Mouse (Mus musculus): ENCODE measurements at regions not wholly inside any gene's neighbourhood (a gene's known extent, or its start where the extent isn't known, plus 50 kb on each side); places are given as distances from the start of the nearest gene placed in this dataset.
"Not testable (repeated sequence)": the region's sequence is repeated elsewhere in the genome, so short reads cannot be mapped to it uniquely, and the experiment has no call there.

- no peak overlapping the region for H3K27ac ChIP-seq (ENCODE audit: low read depth, low read length)
- no peak overlapping the region for H3K4me3 ChIP-seq (ENCODE audit: low read depth, low read length)
- H3K9me3 ChIP-seq (replicated peaks; ENCODE audit: control insufficient read depth, low read length), result no peaks in the 10 kb centered on the region
- no peaks in the 10 kb centered on the region for H3K4me1 ChIP-seq (ENCODE audit: control insufficient read depth, insufficient read depth, low read length)
- no peak overlapping the region for H3K4me2 ChIP-seq
- H3K27me3 ChIP-seq (ENCODE audit: control insufficient read depth, insufficient read depth, low read length), result no peaks in the 10 kb centered on the region
- no peaks in the 10 kb centered on the region for H3K36me3 ChIP-seq (ENCODE audit: control insufficient read depth, insufficient read depth, low read length)
- 45% methylated on average over 7 of the region's 7 CpGs for WGBS (ENCODE audit: insufficient replicate concordance)
- no peak for ATAC-seq (replicated peaks; ENCODE audit: insufficient number of reproducible peaks, low FRiP score, low TSS enrichment)
- no peak overlapping the region for H3K9ac ChIP-seq (ENCODE audit: low read depth, low read length)
Measured at GRCm38 (mm10) chr17:4541020-4541743, 452.9 kb upstream of the Arid1b start.

GRCm38 (mm10) chr17:4546579-4546978, 447.6 kb upstream of the Arid1b start:
- H3K27ac ChIP-seq (ENCODE audit: low read depth, low read length), result no peak overlapping the region
- WGBS (ENCODE audit: insufficient replicate concordance), result 47% methylated on average over 2 of the region's 2 CpGs
- ATAC-seq (replicated peaks; ENCODE audit: insufficient number of reproducible peaks, low FRiP score, low TSS enrichment), result no peak
- H3K4me1 ChIP-seq (ENCODE audit: control insufficient read depth, insufficient read depth, low read length), result no peaks in the 10 kb centered on the region
- no peaks in the 10 kb centered on the region for H3K36me3 ChIP-seq (ENCODE audit: control insufficient read depth, insufficient read depth, low read length)
- no peak overlapping the region for H3K4me2 ChIP-seq
- no peak overlapping the region for H3K9ac ChIP-seq (ENCODE audit: low read depth, low read length)
- no peaks in the 10 kb centered on the region for H3K27me3 ChIP-seq (ENCODE audit: control insufficient read depth, insufficient read depth, low read length)
- H3K4me3 ChIP-seq (ENCODE audit: low read depth, low read length), result no peak overlapping the region
- H3K9me3 ChIP-seq (replicated peaks; ENCODE audit: control insufficient read depth, low read length), result no peaks in the 10 kb centered on the region

GRCm38 (mm10) chr17:4553026-4553425, 441.1 kb upstream of the Arid1b start:
- H3K4me1 ChIP-seq (ENCODE audit: control insufficient read depth, insufficient read depth, low read length); H3K4me3 ChIP-seq (ENCODE audit: low read depth, low read length); H3K4me2 ChIP-seq; H3K36me3 ChIP-seq (ENCODE audit: control insufficient read depth, insufficient read depth, low read length); H3K27ac ChIP-seq (ENCODE audit: low read depth, low read length); H3K9ac ChIP-seq (ENCODE audit: low read depth, low read length); H3K27me3 ChIP-seq (ENCODE audit: control insufficient read depth, insufficient read depth, low read length); ATAC-seq (replicated peaks; ENCODE audit: insufficient number of reproducible peaks, low FRiP score, low TSS enrichment); H3K9me3 ChIP-seq (replicated peaks; ENCODE audit: control insufficient read depth, low read length): not testable (repeated sequence)
- 88% methylated on average over 4 of the region's 4 CpGs for WGBS (ENCODE audit: insufficient replicate concordance)

GRCm38 (mm10) chr17:4563641-4564040, 430.5 kb upstream of the Arid1b start:
- WGBS (ENCODE audit: insufficient replicate concordance), result 64% methylated on average over 3 of the region's 3 CpGs
- H3K4me1 ChIP-seq (ENCODE audit: control insufficient read depth, insufficient read depth, low read length), result no peaks in the 10 kb centered on the region
- no peak overlapping the region for H3K4me3 ChIP-seq (ENCODE audit: low read depth, low read length)
- no peak overlapping the region for H3K27ac ChIP-seq (ENCODE audit: low read depth, low read length)
- no peak overlapping the region for H3K4me2 ChIP-seq
- H3K36me3 ChIP-seq (ENCODE audit: control insufficient read depth, insufficient read depth, low read length), result no peaks in the 10 kb centered on the region
- H3K9ac ChIP-seq (ENCODE audit: low read depth, low read length), result no peak overlapping the region
- ATAC-seq (replicated peaks; ENCODE audit: insufficient number of reproducible peaks, low FRiP score, low TSS enrichment), result no peak
- H3K9me3 ChIP-seq (replicated peaks; ENCODE audit: control insufficient read depth, low read length), result no peaks in the 10 kb centered on the region
- no peaks in the 10 kb centered on the region for H3K27me3 ChIP-seq (ENCODE audit: control insufficient read depth, insufficient read depth, low read length)

GRCm38 (mm10) chr17:4576883-4577282, 417.2 kb upstream of the Arid1b start:
- no peaks in the 10 kb centered on the region for H3K27me3 ChIP-seq (ENCODE audit: control insufficient read depth, insufficient read depth, low read length)
- no peak overlapping the region for H3K4me3 ChIP-seq (ENCODE audit: low read depth, low read length)
- WGBS (ENCODE audit: insufficient replicate concordance), result 43% methylated on average over 5 of the region's 5 CpGs
- no peak overlapping the region for H3K4me2 ChIP-seq
- H3K9me3 ChIP-seq (replicated peaks; ENCODE audit: control insufficient read depth, low read length), result no peaks in the 10 kb centered on the region
- no peak overlapping the region for H3K9ac ChIP-seq (ENCODE audit: low read depth, low read length)
- no peaks in the 10 kb centered on the region for H3K36me3 ChIP-seq (ENCODE audit: control insufficient read depth, insufficient read depth, low read length)
- H3K4me1 ChIP-seq (ENCODE audit: control insufficient read depth, insufficient read depth, low read length), result no peaks in the 10 kb centered on the region
- ATAC-seq (replicated peaks; ENCODE audit: insufficient number of reproducible peaks, low FRiP score, low TSS enrichment), result no peak
- H3K27ac ChIP-seq (ENCODE audit: low read depth, low read length), result no peak overlapping the region

GRCm38 (mm10) chr17:4581851-4582250, 412.3 kb upstream of the Arid1b start:
- H3K36me3 ChIP-seq (ENCODE audit: control insufficient read depth, insufficient read depth, low read length), result no peaks in the 10 kb centered on the region
- no peaks in the 10 kb centered on the region for H3K27me3 ChIP-seq (ENCODE audit: control insufficient read depth, insufficient read depth, low read length)
- ATAC-seq (replicated peaks; ENCODE audit: insufficient number of reproducible peaks, low FRiP score, low TSS enrichment), result no peak
- H3K4me3 ChIP-seq (ENCODE audit: low read depth, low read length), result no peak overlapping the region
- no peaks in the 10 kb centered on the region for H3K9me3 ChIP-seq (replicated peaks; ENCODE audit: control insufficient read depth, low read length)
- H3K9ac ChIP-seq (ENCODE audit: low read depth, low read length), result no peak overlapping the region
- 82% methylated on average over 11 of the region's 11 CpGs for WGBS (ENCODE audit: insufficient replicate concordance)
- no peaks in the 10 kb centered on the region for H3K4me1 ChIP-seq (ENCODE audit: control insufficient read depth, insufficient read depth, low read length)
- H3K27ac ChIP-seq (ENCODE audit: low read depth, low read length), result no peak overlapping the region
- no peak overlapping the region for H3K4me2 ChIP-seq

GRCm38 (mm10) chr17:4610481-4610880, 383.7 kb upstream of the Arid1b start:
- Histone ChIP-seq H3K27me3 (ENCODE audit: control insufficient read depth, insufficient read depth, low read length) (no peaks in the 10 kb centered on the region), H3K4me1 (ENCODE audit: control insufficient read depth, insufficient read depth, low read length) (no peaks in the 10 kb centered on the region), H3K4me3 (ENCODE audit: low read depth, low read length) (no peak overlapping the region), H3K9me3 (replicated peaks; ENCODE audit: control insufficient read depth, low read length) (no peaks in the 10 kb centered on the region), H3K9ac (ENCODE audit: low read depth, low read length) (no peak overlapping the region), H3K4me2 (no peak overlapping the region), H3K27ac (ENCODE audit: low read depth, low read length) (no peak overlapping the region), H3K36me3 (ENCODE audit: control insufficient read depth, insufficient read depth, low read length) (no peaks in the 10 kb centered on the region)
- 76% methylated on average over 8 of the region's 8 CpGs for WGBS (ENCODE audit: insufficient replicate concordance)
- no peak for ATAC-seq (replicated peaks; ENCODE audit: insufficient number of reproducible peaks, low FRiP score, low TSS enrichment)

- Histone ChIP-seq H3K4me3 (ENCODE audit: low read depth, low read length) (no peak overlapping the region), H3K4me2 (no peak overlapping the region), H3K9me3 (replicated peaks; ENCODE audit: control insufficient read depth, low read length) (no peaks in the 10 kb centered on the region), H3K4me1 (ENCODE audit: control insufficient read depth, insufficient read depth, low read length) (no peaks in the 10 kb centered on the region), H3K27ac (ENCODE audit: low read depth, low read length) (no peak overlapping the region), H3K9ac (ENCODE audit: low read depth, low read length) (no peak overlapping the region), H3K27me3 (ENCODE audit: control insufficient read depth, insufficient read depth, low read length) (no peaks in the 10 kb centered on the region), H3K36me3 (ENCODE audit: control insufficient read depth, insufficient read depth, low read length) (no peaks in the 10 kb centered on the region)
- ATAC-seq (replicated peaks; ENCODE audit: insufficient number of reproducible peaks, low FRiP score, low TSS enrichment), result no peak
- 72% methylated on average over 5 of the region's 5 CpGs for WGBS (ENCODE audit: insufficient replicate concordance)
Measured at GRCm38 (mm10) chr17:4610993-4611392, 383.1 kb upstream of the Arid1b start.

- Histone ChIP-seq H3K4me2 (no peak overlapping the region), H3K36me3 (ENCODE audit: control insufficient read depth, insufficient read depth, low read length) (no peaks in the 10 kb centered on the region), H3K27me3 (ENCODE audit: control insufficient read depth, insufficient read depth, low read length) (no peaks in the 10 kb centered on the region), H3K9ac (ENCODE audit: low read depth, low read length) (no peak overlapping the region), H3K4me3 (ENCODE audit: low read depth, low read length) (no peak overlapping the region), H3K9me3 (replicated peaks; ENCODE audit: control insufficient read depth, low read length) (no peaks in the 10 kb centered on the region), H3K27ac (ENCODE audit: low read depth, low read length) (no peak overlapping the region), H3K4me1 (ENCODE audit: control insufficient read depth, insufficient read depth, low read length) (no peaks in the 10 kb centered on the region)
- no peak for ATAC-seq (replicated peaks; ENCODE audit: insufficient number of reproducible peaks, low FRiP score, low TSS enrichment)
- 80% methylated on average over 2 of the region's 2 CpGs for WGBS (ENCODE audit: insufficient replicate concordance)
Measured at GRCm38 (mm10) chr17:4611711-4612110, 382.4 kb upstream of the Arid1b start.
